Mouse (Mus musculus): ENCODE measurements around the gene Fam198a.

DNA sequence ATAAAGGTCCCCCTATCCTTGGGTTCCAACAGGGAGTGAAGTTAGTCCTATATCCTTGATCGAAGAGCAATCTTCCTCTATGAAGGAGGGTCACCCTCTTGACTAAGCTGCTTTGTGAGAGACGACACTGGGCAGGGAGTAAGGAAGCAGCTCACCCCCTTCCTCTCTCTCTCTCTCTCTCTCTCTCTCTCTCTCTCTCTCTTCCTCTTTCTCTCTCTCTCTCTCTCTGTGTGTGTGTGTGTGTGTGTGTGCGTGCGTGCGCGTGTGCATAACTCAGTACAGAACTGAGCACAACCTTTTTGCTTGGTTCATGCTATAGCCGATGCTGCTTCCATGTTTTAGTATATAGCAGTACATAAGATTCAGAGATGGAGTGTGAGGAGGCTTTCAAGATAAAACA, 45.8 kb upstream of the Fam198a start:
- TF ChIP-seq CTCF (IDR thresholded peaks at IDR 0.05) (no peak), EP300 (IDR thresholded peaks at IDR 0.05) (no peak)

Measured in lung, postnatal 0 days (tissue).